Mouse (Mus musculus) right cerebral cortex, postnatal 14 days (tissue): ENCODE measurements at regions not wholly inside any gene's neighbourhood (a gene's known extent, or its start where the extent isn't known, plus 50 kb on each side); places are given as distances from the start of the nearest gene placed in this dataset.

Experiments used
- DNase-seq: peaks from one replicate; pipeline ENCODE4 v3.0.0; 2022

DNA sequence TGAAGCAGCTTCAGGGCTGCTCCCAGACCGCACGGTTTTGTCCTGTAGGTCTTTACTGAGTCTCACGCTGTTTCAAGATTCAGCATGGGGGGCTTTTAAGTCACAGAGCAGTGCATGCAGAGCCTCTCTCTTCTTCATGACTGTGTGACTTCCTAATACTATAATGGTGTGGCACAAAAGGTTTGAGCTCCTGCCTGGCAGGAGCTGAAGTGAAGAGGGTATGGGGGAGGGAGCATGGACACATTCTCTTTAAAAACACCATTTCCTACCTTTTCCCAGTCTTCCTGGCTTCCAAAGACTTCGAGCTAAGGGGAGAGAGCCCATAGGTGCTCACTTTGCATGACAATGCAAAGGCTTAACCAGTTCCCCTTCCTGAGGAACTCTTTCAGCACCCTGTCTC is 934.9 kb upstream of the Gm5150 start:
- no peak for DNase-seq

DNA sequence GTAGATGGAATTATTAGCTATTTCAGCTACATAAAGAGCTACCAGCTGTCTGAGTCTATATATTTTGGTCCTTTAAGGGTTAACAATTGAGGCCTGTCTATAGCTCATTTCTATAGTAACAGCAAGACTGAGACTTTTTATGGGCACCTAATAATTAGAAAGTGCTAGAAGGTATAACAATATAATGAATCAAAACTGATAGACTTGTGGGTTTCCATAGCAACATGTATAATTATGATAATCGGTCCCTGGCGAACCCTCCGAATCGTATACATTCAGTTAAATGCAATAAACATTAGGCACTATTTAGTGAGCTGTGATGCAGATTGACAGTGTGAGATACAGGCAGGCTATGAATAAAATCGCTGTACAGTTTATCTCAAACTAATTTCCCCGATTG is 933.3 kb upstream of the Gm5150 start:
- DNase-seq = no peak

DNA sequence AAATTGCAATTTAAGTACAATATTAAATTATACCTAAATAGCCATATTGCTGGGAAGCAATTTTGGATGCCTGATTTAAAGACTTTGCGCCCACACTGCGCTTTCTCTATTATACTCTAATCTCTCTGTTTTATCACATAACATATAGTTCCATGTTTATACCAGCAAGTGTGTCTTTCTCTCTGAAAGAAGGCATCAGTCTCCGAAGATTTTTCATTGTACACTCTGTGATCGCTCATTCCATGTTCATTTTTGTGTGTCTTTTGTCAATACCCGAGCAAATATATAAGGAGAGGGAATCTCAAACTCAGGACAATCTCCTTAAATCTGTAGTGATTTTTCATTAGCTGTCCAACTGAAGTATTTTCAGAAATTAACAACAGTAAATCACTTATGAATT is 932.9 kb upstream of the Gm5150 start:
- no peak for DNase-seq

DNA sequence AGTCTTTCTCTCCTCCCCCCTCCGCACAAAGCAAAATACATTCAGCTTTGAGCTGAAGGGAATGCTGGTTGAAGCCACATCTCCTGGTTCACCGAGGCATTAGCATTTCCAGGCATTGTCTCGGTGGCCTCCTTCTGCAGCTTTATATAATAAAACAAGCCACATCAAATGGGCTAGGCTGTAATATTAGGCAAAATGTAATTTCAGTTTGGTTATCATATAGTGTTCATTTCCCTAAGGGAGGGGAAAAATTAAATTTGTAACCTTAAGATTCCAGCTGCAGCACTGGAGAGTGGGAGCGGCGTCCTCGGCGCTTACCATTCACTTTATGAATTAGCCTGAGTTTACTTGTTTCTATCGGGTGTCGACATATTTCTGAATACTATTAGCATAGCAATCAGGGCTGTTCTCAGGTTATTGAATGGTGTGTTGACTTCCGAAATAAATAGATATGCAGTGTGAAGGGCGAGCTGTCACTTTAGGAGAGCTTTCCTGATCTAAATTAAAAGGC is 932.3 kb upstream of the Gm5150 start:
- no peak for DNase-seq

DNA sequence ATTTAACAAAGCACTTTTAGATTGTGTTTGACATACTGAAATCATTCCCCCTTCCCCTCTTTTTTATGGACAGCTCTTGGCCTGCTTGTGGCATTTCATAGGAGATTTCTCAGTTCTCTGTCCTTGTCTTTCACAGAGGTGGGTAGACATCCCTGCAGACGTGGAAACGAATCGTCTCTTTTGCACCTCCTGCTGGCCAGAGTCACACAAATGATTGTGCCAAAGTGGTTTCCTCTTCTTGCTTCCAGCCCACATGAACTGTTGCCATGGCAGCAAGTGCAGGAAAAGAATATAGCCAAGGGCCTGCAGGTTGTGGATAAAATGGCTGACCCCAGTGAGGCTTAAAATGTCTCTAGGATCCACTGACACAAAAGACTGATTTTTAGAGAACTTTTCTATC is 924.1 kb upstream of the Gm5150 start:
- peak; percentile 67 for DNase-seq

DNA sequence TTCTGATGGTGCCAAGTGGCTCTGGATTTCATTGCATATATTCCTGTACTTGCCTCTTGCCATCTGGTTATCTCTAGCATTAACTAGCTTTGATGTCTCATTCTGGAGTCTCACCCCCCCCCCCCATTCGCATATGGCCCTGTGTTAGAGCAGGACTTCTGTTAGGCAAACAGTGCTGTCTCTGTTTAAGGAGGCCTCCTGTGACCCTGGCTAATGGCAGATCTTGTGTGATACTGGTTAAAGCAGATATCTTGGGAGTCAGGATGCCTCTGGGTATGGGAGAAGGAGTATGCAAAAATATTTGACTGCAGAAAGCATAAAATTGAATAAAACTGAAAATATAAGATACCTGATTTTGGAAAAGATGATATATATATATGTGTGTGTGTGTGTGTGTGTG is 923.6 kb upstream of the Gm5150 start:
- DNase-seq = no peak

DNA sequence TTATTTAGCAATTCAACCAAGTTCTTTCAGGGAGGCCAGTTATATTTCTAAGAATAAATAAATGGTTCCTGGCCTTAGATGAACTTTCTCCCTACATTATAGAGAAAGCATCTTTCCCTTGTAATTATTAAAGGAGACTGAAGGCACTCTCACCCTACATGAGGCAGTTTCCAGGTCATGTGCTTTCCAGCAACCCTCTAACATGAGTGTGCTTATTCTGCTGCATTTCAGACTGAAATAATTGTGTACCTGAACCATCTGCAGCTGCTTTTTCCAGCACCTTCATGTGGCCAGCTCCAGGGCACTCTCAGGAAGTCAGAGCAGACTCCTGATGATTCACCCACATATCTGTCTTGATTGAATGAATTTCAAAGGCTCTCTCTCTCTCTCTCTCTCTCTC is 917.8 kb upstream of the Gm5150 start:
- no peak for DNase-seq

DNA sequence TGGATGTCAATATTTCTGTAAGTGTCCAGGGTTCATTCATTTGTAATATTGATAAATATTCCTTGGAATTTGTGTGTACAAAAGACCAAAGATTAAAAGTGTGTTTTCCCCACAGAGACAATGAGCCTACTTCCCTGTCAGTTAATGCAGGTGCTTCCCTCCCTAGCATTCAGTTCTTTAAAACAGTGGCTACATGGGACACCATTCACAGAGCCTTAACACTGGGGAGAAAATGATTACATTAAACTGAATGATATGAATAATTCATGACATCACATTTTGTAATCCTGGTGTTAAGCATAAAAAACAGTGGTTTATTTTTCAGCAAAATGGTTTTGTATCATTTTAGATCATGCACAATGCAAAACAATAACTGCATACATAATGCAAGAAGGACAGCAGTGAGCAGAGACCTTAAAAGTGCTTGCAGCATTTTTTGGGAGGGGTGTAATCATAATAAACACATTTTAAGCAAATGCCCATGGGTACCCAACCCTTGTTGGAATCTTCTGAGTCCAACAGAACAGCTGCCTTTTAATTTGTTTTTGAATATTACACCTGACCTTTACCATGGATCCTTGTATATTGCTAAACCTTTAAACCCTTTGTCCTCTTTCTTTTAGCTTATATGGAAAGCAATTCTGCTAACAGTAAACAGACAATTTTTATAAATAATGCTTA is 917.1 kb upstream of the Gm5150 start:
- DNase-seq = no peak

DNA sequence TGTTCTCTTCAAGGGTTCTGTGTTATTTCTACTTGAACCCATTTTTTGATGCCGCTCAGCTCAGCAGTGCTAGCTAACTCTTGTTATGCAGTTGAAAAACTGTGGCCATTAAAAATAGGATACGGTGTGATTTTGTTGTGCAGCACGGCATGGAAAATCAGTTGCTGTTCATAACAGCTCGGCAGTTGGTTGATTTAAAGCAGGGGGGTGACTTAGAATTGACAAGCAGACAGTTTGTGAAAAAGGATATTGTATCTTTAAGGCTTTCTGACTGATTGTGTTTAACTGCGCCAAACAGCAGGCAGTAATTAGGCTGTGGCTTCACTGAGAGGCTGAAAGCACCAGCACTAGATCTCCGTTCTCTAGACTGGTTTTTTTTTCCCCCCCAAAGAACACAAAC is 915.1 kb upstream of the Gm5150 start:
- no peak for DNase-seq

DNA sequence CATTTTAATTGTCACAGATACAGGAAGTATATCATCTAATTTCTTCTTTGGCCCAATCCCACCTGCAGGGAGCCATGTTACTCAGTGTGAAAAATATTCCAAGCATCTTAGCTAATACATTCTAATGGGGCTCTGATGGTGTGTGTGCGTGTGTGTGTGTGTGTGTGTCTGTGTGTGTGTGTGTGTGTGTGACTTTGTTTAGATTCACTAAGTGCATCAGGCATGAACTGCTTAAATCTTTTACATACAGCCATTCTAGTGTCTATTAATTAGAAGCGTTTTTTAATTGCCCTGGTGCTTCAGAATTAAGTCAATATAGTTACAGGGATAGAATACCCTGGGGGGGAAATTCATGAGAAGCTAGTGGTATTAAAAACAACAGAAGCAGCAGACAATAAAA is 912.1 kb upstream of the Gm5150 start:
- no peak for DNase-seq

DNA sequence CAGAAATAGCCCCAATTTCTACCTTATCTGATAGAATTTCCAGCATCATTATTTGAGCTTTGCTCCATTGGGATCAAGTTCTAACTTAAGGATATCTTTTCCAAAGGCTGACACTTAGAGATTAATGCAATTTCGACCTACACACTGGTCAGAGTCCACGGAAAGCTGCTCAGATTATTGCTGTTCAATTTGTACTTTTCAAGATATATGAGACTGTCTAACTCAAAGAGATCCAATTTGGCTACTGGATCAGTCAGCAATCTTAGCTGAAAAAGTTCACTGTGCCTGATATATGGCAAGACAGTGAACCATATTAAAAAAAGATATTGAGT is 909.8 kb upstream of the Gm5150 start:
- no peak for DNase-seq

DNA sequence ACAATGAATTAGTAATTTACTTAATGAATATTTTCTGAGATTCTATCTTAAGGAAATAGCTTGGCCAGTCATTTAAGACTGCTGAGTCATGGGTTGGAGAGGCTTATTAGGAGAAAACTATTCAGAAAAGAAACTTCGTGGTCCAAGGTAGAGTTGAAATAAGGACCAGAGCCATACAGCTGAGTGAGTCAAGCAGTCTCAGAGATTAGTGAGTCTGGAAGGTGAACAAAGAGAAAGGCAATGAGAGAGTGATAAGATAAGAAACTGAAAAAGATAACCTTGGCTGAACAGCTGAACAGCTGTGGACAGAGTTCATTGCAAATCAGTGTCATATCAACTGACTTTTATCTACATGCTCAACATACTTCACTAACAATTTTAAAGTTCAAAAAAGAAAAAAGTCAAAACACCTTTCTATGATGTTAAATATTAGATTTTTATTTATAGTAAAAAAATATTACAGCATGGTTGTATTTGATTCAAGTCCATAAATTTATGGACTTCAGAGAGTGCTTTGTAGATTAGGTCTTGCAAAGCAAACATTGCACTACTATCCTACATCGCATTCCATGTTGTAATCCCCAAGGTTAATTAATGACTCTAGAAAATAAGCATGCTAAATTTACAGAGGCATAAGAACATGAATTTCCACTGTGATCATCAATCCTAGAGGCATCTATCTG is 909.3 kb upstream of the Gm5150 start:
- DNase-seq = no peak

DNA sequence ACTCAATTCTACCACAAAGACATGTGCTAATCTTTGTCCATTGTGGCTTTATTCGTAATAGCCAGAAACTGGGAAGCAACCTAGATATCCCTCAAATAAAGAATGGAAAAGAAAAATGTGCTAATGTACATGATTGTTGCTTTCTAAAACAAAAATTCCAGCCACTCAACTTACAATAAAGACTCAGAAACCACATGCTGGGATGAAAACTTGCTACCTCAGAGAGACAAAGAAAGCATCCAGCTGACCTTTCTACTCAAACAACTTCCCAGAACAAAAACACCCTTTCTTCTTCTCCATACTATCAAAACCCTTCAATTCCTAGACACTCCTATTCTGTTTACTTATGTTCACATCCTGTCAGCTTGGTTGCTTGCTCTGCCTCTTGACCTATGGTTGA is 881.9 kb upstream of the Gm5150 start:
- DNase-seq = no peak

DNA sequence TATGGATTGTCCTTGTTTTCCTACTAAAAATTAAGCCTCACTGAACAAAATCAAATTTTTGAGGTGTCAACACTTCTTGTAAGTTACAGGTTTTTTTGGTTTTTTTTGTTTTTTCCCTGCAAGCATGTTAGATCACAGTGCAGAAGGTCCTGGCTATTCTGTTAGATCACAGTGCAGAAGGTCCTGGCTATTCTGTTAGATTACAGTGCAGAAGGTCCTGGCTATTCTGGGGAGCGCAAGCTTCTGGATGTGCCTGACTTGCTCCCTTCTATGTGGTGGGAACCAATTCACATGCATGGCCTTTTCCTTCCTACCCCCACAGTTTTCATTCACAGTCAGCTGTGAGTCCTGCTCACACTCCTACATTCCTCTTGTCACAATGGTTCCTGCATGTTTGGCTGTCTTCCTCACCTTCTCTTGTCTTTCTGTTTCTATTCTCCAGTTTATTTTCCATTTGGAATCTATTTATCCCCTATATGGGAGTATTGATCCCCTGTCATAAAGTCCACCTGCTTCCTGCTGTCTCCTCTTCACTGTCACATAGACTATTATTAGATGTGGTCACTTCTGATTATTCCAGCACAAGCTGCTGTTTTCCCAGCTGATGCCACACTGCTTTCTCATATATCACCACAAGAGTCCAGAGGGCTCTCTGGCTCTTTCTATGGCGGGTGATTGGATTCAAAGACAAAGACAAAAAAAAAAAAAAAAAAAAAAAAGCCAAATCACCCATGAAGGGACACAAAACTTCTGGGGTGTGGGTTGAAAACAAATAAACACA is 866.3 kb upstream of the Gm5150 start:
- DNase-seq = no peak

DNA sequence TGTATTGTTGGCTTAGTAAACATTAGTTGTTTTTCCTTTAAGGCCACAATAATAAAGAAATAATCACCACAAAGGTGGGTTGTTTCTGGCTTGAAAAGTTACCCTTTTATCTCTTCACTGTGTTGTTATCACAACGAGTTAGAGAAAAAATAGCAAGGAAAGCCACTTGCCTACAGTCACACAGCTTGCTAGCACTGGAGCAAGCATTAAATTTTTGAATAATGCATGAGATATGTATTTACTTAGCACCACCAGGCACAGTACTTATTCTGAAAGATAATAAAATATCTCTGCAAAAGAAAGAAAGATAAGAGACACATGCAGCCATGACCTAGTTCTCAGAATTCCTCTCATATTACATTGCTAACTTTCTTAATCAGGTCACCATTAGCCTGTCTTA is 853.8 kb upstream of the Gm5150 start:
- DNase-seq = no peak

DNA sequence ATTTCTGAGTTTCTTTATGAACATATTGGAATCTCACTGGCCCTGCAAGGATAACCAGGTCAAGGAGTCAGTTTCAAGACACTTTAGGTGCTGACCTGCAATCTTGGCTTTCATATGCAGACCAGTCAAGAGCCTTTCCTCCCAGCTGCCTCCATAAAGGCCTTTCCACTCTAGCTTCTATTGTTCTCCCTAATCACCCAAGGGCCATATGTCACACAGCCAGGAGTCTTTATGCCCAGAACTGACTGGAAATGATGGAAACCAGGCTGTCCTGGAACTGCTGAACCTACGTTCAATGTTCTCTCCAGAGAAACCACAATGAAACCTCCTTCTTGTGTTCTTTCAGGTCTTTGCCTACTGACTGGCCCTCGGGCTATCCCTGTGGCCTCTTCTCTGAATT is 852.7 kb upstream of the Gm5150 start:
- no peak for DNase-seq

DNA sequence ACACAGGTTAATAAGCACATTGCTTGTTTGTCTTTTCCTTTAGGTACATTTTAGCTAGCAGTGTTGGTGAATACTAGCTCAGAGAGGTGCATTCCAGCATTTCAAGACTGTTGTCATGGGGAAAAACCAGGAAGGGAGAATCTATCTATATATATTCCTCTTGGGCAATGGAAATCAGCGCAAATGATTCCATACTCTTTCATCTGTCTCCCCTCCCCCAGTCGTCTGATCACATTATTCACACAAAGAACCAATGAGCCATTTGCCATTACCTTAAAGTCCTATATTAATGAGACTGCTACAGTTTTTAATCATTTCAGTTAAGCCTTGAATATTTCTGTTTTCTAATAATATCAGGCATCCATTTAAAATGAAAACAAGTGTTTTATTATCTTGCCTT is 849.0 kb upstream of the Gm5150 start:
- no peak for DNase-seq

DNA sequence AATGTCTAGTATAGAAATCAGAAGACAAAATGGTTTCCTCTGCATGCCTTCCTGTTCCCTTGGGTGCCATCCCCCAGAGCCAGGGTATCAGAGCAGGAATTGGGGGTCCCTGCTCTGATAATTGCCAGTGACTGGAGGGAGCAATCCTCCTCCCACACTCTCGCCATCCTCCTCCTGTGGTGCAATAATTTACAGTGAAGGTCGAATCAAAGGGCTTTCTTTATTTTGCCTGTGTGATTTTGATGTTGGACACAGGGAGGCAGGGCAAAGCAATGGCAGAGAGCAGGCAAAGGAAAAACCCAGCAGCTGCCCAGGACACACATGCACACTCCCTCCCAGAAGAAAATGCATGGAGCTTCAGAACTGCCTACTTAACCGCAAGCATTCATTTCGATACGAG is 847.8 kb upstream of the Gm5150 start:
- no peak for DNase-seq

DNA sequence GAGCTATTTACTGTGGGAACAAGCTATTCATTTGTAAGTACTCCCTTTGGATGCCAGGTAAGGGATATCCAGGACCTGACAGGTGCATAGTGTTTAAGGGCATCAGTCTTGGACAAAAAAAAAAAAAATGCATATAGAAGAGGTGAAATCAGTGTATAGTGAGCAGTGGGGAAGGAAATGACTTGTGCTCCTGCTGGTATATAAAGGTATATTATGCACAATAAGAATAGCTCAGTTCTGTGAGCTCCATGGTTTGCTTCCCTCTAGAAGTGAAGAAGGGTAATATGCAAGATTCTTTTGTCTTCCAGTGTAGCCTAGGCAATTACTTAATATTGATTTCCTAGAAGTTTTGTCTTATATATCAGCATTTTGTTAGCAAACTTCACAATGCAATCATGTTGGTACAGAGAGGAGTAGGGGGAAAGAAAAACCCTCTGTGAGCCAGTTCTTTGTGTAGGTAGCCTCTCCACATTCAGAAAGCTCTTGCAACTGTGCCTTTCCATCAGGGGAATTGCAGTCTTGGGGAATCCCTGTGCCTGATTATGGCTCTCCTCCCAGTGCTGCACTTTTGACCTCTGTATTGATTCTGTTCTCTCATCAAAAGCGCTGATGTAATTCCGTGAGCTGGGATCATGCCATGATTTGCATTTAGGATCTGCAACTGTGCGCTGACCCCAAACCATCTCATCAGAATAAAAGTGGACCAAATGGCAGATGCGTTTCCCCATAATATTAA is 840.7 kb upstream of the Gm5150 start:
- DNase-seq = no peak

DNA sequence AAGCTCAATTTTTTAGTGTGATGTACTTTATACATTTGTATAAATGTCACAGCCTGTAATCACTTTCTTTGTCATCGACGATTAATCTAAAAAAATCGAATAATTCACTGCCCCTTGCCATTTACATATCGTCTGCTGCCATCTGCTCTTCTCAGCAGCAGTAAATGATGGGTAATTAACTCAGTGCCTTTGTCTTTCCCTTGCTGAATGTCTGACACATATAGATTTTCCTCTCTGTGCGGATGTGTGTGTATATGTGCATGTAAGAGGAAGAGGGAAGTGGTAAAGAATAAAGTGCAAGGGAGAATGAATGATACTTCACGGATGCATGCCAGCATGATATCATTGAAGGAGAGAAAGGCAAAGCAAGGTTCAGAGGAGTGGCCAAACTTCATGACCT is 814.3 kb upstream of the Gm5150 start:
- no peak for DNase-seq

DNA sequence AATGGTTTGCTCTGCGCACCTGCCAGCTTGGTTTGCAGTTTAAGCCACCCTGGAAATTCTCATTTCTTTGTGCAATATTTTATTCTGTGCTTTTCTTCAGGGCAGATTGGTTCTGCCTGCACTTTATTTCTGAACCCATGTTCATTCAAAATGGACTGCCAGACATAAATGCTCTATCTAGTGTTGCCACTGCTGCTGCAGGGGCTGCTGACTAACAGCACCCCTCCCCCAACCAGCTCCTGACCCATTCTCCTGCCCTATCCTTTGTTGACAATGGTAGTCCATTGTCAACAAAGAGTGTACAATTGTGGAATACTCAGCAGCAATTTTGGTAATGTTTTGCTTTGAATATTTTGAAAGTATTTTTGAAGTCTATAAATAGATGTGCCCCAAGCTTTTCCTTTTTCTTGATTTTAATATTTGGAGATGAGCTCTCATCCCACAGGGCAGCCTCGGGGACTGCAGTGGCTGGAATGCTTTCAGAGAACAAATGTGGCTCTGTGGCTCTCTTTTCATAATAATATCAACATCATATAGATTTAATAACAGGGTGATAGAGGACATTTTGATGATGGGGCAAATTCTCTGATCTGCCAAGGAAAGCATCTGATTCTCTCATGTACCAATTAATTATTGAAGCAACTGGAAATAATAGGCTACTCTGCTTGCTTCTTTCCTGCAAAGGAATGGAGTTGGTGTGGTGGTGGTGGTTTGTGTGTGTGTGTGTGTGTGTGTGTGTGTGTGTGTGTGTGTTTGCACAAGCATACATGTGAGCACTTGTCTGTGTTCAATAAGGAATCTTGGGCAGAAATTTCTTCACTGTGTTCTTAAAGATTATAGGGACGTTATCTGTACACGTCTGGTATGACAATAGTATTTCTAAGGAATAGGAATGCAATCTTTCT is 813.2 kb upstream of the Gm5150 start:
- DNase-seq = no peak

DNA sequence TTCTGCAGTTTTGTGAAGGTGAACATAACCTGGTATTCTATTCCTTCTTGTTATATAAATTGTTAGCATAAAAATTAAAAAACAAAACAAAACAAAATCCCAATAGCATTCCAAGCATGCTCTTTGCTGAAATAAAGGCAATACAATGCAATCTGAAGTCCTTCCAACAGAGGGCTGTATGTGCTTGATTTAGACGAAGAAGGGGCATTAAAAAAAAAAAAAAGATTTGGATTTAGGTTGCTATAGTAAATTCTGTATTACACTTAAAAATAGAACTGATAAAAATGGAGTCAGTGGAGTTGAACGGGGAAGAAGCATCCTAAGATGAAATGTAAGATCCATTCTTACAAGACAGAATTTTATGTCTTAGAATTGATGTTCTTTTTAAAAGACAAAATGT is 810.6 kb upstream of the Gm5150 start:
- DNase-seq = no peak
